Mouse (Mus musculus): Measurements from ENCODE around the gene Ucn3.

The Ucn3 gene

DNA sequence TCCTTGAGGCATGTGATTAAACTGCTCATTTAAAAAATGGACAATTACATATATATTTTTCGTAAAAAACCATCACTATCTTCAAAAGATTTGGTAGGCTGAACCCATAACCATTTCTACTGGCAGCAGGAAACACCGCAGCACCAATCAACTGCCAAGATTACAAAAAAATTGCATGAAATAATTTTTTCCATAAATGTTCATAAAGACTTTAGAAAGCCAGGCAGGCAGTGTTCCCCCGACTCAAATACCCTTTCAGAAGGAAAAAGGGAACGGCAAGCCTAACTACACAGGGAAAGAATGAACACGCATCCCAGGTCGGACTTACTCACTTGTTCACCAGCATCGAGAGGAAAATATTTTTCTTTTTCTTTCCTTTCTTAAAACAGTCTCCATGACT is 52.5 kb downstream of the Ucn3 start:
- no peak for ATAC-seq (ENCODE audit: low TSS enrichment)

- ATAC-seq (ENCODE audit: low TSS enrichment) = no peak
Measured at GRCm38 (mm10) chr13:3891479-3892087, 53.6 kb downstream of the Ucn3 start.

Data from frontal cortex, adult (tissue).